8 mouse cellular contexts compared by ENCODE assay signal in the genomic region with DNA sequence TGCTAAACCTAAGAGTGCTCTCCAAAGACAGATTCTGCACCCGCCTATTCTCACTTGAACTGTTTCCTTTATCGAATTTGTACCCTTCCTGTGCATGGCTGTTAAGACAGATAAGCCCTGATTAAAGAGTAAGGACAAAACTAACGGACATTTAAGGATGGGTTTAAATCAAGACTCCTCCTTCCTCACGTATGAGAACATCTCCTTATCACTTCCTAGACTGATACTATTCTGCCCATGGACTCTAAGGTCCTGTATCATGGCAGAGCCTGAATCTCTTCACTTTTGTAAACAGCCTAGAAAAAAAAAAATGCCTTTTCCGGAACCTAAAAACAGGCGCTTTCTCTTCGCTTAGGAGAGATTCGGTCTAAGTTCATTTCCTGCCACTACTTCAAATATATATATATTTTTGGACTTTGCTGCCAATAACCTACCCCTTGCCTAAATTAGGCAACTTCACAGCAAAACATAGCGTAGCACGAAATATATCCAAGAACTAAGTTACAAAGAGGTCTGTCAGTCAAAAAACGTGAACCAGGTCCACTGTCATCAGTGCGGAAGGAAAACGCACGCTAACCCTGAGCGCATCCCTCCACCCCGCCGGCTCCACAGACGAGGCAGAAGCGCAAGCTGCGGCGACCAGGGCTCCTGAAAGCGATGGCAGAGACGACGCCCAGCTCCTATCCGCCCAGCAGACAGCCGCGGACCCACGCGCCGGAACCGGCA. TPM values are rescaled to one million over a fixed set of nuclear protein-coding genes. Genes with fewer than 3 reads are reported as not detected.
DNase-seq lines count a peak whose midpoint lies in the region; ATAC-seq and TF ChIP-seq lines count a peak whose summit lies in the region.

No protein-coding gene starts in this region.

- no peaks in the 10 kb centered on the region for H3K36me3 ChIP-seq in lung, embryonic 16.5 days (ENCODE audit: control insufficient read depth, insufficient read depth, low read length)
- H3K36me3 ChIP-seq in embryonic facial prominence, embryonic 13.5 days: no peaks in the 10 kb centered on the region
- no peaks in the 10 kb centered on the region for H3K36me3 ChIP-seq in limb, embryonic 11.5 days (ENCODE audit: control insufficient read depth, insufficient read depth, low read length)

- H3K9ac ChIP-seq in lung, embryonic 16.5 days (ENCODE audit: low read length): peak overlapping the region; percentile 69
- peak overlapping the region; percentile 73 for H3K9ac ChIP-seq in embryonic facial prominence, embryonic 13.5 days
- H3K9ac ChIP-seq in limb, embryonic 11.5 days (ENCODE audit: low read length): peak overlapping the region; percentile 56; the same call in 1 of the 2 replicates

- 3% methylated on average over 31 of the region's 31 CpGs for WGBS in lung, embryonic 16.5 days
- WGBS in embryonic facial prominence, embryonic 13.5 days: 5% methylated on average over 31 of the region's 31 CpGs
- 6% methylated on average over 31 of the region's 31 CpGs for whole genome bisulfite sequencing in limb, embryonic 11.5 days
- WGBS in olfactory bulb, adult 2 months: 5% methylated on average over 31 of the region's 31 CpGs

- peak overlapping the region; percentile 86 for H3K4me3 ChIP-seq in lung, embryonic 16.5 days (ENCODE audit: low read length)
- H3K4me3 ChIP-seq in embryonic facial prominence, embryonic 13.5 days: peak overlapping the region; percentile 98
- H3K4me3 ChIP-seq in limb, embryonic 11.5 days (ENCODE audit: low read depth, low read length): peak overlapping the region; percentile 98
- peak overlapping the region; percentile 72 for H3K4me3 ChIP-seq in olfactory bulb, adult 2 months (ENCODE audit: insufficient read depth, low read depth, low read length)

- H3K27ac ChIP-seq in lung, embryonic 16.5 days (ENCODE audit: low read length): no peak overlapping the region
- H3K27ac ChIP-seq in embryonic facial prominence, embryonic 13.5 days: no peak overlapping the region
- H3K27ac ChIP-seq in limb, embryonic 11.5 days (replicated peaks; ENCODE audit: low read depth, low read length): no peak overlapping the region
- H3K27ac ChIP-seq in olfactory bulb, adult 2 months (ENCODE audit: insufficient read depth, low read depth, low read length): no peak overlapping the region

- no peaks in the 10 kb centered on the region for H3K27me3 ChIP-seq in lung, embryonic 16.5 days (ENCODE audit: control insufficient read depth, insufficient read depth, low read depth, low read length)
- H3K27me3 ChIP-seq in embryonic facial prominence, embryonic 13.5 days: no peaks in the 10 kb centered on the region
- H3K27me3 ChIP-seq in limb, embryonic 11.5 days (ENCODE audit: control insufficient read depth, insufficient read depth, low read length): no peaks in the 10 kb centered on the region

- H3K9me3 ChIP-seq in lung, embryonic 16.5 days (ENCODE audit: control insufficient read depth, low read length): no peaks in the 10 kb centered on the region
- no peaks in the 10 kb centered on the region for H3K9me3 ChIP-seq in embryonic facial prominence, embryonic 13.5 days
- no peaks in the 10 kb centered on the region for H3K9me3 ChIP-seq in limb, embryonic 11.5 days (ENCODE audit: control insufficient read depth, low read length)

- TF ChIP-seq POLR2A in olfactory bulb, adult 2 months (IDR thresholded peaks at IDR 0.05; ENCODE audit: insufficient read depth, low read depth, low read length): no peak

- peaks cover 13% of the 10 kb centered on the region for H3K4me1 ChIP-seq in lung, embryonic 16.5 days (replicated peaks; ENCODE audit: control insufficient read depth, insufficient read depth, low read length)
- H3K4me1 ChIP-seq in embryonic facial prominence, embryonic 13.5 days: peaks cover 20% of the 10 kb centered on the region
- H3K4me1 ChIP-seq in limb, embryonic 11.5 days (ENCODE audit: control insufficient read depth, insufficient read depth, low read length): peaks cover 3% of the 10 kb centered on the region; the same call in 1 of the 2 replicates
- H3K4me1 ChIP-seq in olfactory bulb, adult 2 months (ENCODE audit: control insufficient read depth, insufficient read depth, low read length): no peaks in the 10 kb centered on the region

- no peak for TF ChIP-seq CTCF in olfactory bulb, adult 2 months (IDR thresholded peaks at IDR 0.05; ENCODE audit: insufficient read depth, low read depth, low read length)

- H3K4me2 ChIP-seq in lung, embryonic 16.5 days (ENCODE audit: low read depth, low read length): peak overlapping the region; percentile 85
- H3K4me2 ChIP-seq in embryonic facial prominence, embryonic 13.5 days: peak overlapping the region; percentile 71
- H3K4me2 ChIP-seq in limb, embryonic 11.5 days (ENCODE audit: low read depth, severe bottlenecking): peak overlapping the region; percentile 47

- no peak for ATAC-seq in lung, embryonic 16.5 days (ENCODE audit: low read depth)
- no peak; the same call in 1 of the 2 replicates for ATAC-seq in embryonic facial prominence, embryonic 13.5 days (ENCODE audit: insufficient number of reproducible peaks, insufficient read depth, low FRiP score, low TSS enrichment, low read depth)
- ATAC-seq in limb, embryonic 11.5 days (ENCODE audit: insufficient number of reproducible peaks, low FRiP score, low TSS enrichment, low read depth): peak; percentile 71; the same call in 1 of the 2 replicates

- no peak for DNase-seq in lung, postnatal 4 days
- DNase-seq in limb, embryonic 11.5 days (ENCODE audit: low spot score): no peak
- DNase-seq in frontal cortex, postnatal 14 days (ENCODE audit: low spot score in 2 of 2): no peak
- DNase-seq in right cerebral cortex, adult 18-20 months: no peak
- no peak for DNase-seq in cerebellum, adult 18-20 months

RNA-seq across cellular contexts. Expression of a gene that starts 0.4 kb away (rescaled TPM):
- 24.3 and 25.5 TPM in 2 replicates for polyA plus RNA-seq in lung, embryonic 16.5 days (2015; fragmentation: Nextera tagmentation; extraction: Ambion mirVana)
- 30.1 and 31.3 TPM in 2 replicates for polyA plus RNA-seq in embryonic facial prominence, embryonic 13.5 days (2015; fragmentation: Nextera tagmentation; extraction: Ambion mirVana)
- 32.0 and 32.3 TPM in 2 replicates for polyA plus RNA-seq in limb, embryonic 11.5 days (2014; fragmentation: Nextera tagmentation; extraction: Ambion mirVana)
- polyA plus RNA-seq in olfactory bulb, adult 2 months (2012; ENCODE audit: insufficient read depth, insufficient read length, low replicate concordance, missing spikeins): not detected in 2 replicates

RNA-seq across cellular contexts. Expression of a gene that starts 0.6 kb away (rescaled TPM):
- polyA plus RNA-seq in lung, embryonic 16.5 days (2015; fragmentation: Nextera tagmentation; extraction: Ambion mirVana): 81.2 and 85.6 TPM in 2 replicates
- 121 and 125 TPM in 2 replicates for polyA plus RNA-seq in embryonic facial prominence, embryonic 13.5 days (2015; fragmentation: Nextera tagmentation; extraction: Ambion mirVana)
- polyA plus RNA-seq in limb, embryonic 11.5 days (2014; fragmentation: Nextera tagmentation; extraction: Ambion mirVana): 126 and 130 TPM in 2 replicates
- not detected in 2 replicates for polyA plus RNA-seq in olfactory bulb, adult 2 months (2012; ENCODE audit: insufficient read depth, insufficient read length, low replicate concordance, missing spikeins)

RNA-seq across cellular contexts. Expression of a gene that starts 26.8 kb away (rescaled TPM):
- 0.49 and 0.50 TPM in 2 replicates for polyA plus RNA-seq in lung, embryonic 16.5 days (2015; fragmentation: Nextera tagmentation; extraction: Ambion mirVana)
- polyA plus RNA-seq in embryonic facial prominence, embryonic 13.5 days (2015; fragmentation: Nextera tagmentation; extraction: Ambion mirVana): 1.2 and 1.4 TPM in 2 replicates
- 0.52 and 0.65 TPM in 2 replicates for polyA plus RNA-seq in limb, embryonic 11.5 days (2014; fragmentation: Nextera tagmentation; extraction: Ambion mirVana)
- polyA plus RNA-seq in olfactory bulb, adult 2 months (2012; ENCODE audit: insufficient read depth, insufficient read length, low replicate concordance, missing spikeins): not detected in 2 replicates

RNA-seq across cellular contexts. Expression of a gene that starts 41.0 kb away (rescaled TPM):
- 15.8 and 15.9 TPM in 2 replicates for polyA plus RNA-seq in lung, embryonic 16.5 days (2015; fragmentation: Nextera tagmentation; extraction: Ambion mirVana)
- polyA plus RNA-seq in embryonic facial prominence, embryonic 13.5 days (2015; fragmentation: Nextera tagmentation; extraction: Ambion mirVana): 19.4 and 21.4 TPM in 2 replicates
- 16.0 and 16.3 TPM in 2 replicates for polyA plus RNA-seq in limb, embryonic 11.5 days (2014; fragmentation: Nextera tagmentation; extraction: Ambion mirVana)
- polyA plus RNA-seq in olfactory bulb, adult 2 months (2012; ENCODE audit: insufficient read depth, insufficient read length, low replicate concordance, missing spikeins): not detected in 2 replicates

Comparison
In these comparisons a context has a peak if more than half of its experiments do, and no peak if none do; other contexts are left out.
1. RNA of a gene that starts 0.4 kb away (polyA plus RNA-seq): 32.0 to 32.3 TPM in limb, embryonic 11.5 days, 30.1 to 31.3 TPM in embryonic facial prominence, embryonic 13.5 days and 24.3 to 25.5 TPM in lung, embryonic 16.5 days; not detected in olfactory bulb, adult 2 months; every median in the first group is over 10 times any median in the second.
2. RNA of a gene that starts 0.6 kb away (polyA plus RNA-seq): 126 to 130 TPM in limb, embryonic 11.5 days, 121 to 125 TPM in embryonic facial prominence, embryonic 13.5 days and 81.2 to 85.6 TPM in lung, embryonic 16.5 days; not detected in olfactory bulb, adult 2 months; every median in the first group is over 10 times any median in the second.
3. Peak in every context shown above with its lines, with median percentiles within 50 percentile points of each other: H3K4me2 ChIP-seq, H3K4me3 ChIP-seq and H3K9ac ChIP-seq.